Mouse (Mus musculus) limb, embryonic 14.5 days (tissue): ENCODE measurements at regions not wholly inside any gene's neighbourhood (a gene's known extent, or its start where the extent isn't known, plus 50 kb on each side); places are given as distances from the start of the nearest gene placed in this dataset.

Experiments used
- ATAC-seq: fragments of 200-750 bp; cut with Nextera tagmentation; 2 replicates; pipeline ENCODE4 v1.8.0; 2017; ENCODE audit warnings: low read depth, moderate number of reproducible peaks, moderate TSS enrichment; ENCODE audit not compliant: low FRiP score
- DNase-seq: peaks from one replicate; pipeline ENCODE4 v3.0.0-alpha.2; 2015; ENCODE audit warnings: low spot score
- H3K27ac ChIP-seq: fragments of 300-500 bp; sonication (generic); replicated peaks from 2 replicates; pipeline ENCODE4 v1.5.1; 2014; ENCODE audit warnings: low read depth, mild to moderate bottlenecking, low read length, moderate library complexity, mixed read lengths
- H3K27me3 ChIP-seq: fragments of 300-500 bp; sonication (generic); 2 replicates; pipeline ENCODE4 v1.6.1; 2014; ENCODE audit warnings: low read length, mixed read lengths; ENCODE audit not compliant: control insufficient read depth, insufficient read depth
- H3K36me3 ChIP-seq: fragments of 300-500 bp; sonication (generic); 2 replicates; pipeline ENCODE4 v1.6.1; 2014; ENCODE audit warnings: mild to moderate bottlenecking, low read length, moderate library complexity, mixed read lengths; ENCODE audit not compliant: control insufficient read depth, insufficient read depth
- H3K4me1 ChIP-seq: fragments of 300-500 bp; sonication (generic); 2 replicates; pipeline ENCODE4 v1.6.1; 2014; ENCODE audit warnings: antibody characterized with exemption, low read length, mixed read lengths; ENCODE audit not compliant: control insufficient read depth, insufficient read depth
- H3K4me2 ChIP-seq: fragments of 300-500 bp; sonication (generic); replicated peaks from 2 replicates; pipeline ENCODE4 v1.6.1; 2014; ENCODE audit warnings: low read depth, mild to moderate bottlenecking, low read length, moderate library complexity; ENCODE audit not compliant: severe bottlenecking
- H3K4me3 ChIP-seq: fragments of 300-500 bp; sonication (generic); replicated peaks from 2 replicates; pipeline ENCODE4 v1.5.1; 2014; ENCODE audit warnings: low read length
- H3K9ac ChIP-seq: fragments of 300-500 bp; sonication (generic); 2 replicates; pipeline ENCODE4 v1.6.1; 2014; ENCODE audit warnings: mild to moderate bottlenecking, low read depth, low read length, moderate library complexity; ENCODE audit not compliant: severe bottlenecking
- H3K9me3 ChIP-seq: fragments of 300-500 bp; sonication (generic); 2 replicates; pipeline ENCODE4 v1.6.1; 2016; ENCODE audit warnings: low read length; ENCODE audit not compliant: control insufficient read depth
- POLR2A ChIP-seq: fragments of 200-500 bp; IDR thresholded peaks from 2 replicates; pipeline ENCODE4 v1.8.0; 2012; ENCODE audit warnings: inconsistent platforms, mild to moderate bottlenecking, moderate library complexity, borderline replicate concordance; ENCODE audit not compliant: insufficient read depth, insufficient read length; ENCODE audit errors: extremely low read depth
- WGBS: fragments of 180-500 bp; shearing (Covaris S2); extraction: QIAGEN DNeasy Blood & Tissue Kit; methylation state at CpG from one replicate; pipeline ENCODE4 v1.1.7; 2014; 5-methylcytosine and 5-hydroxymethylcytosine counted together

GRCm38 (mm10) chr3:29757821-29758494 lies 676.1 kb downstream of the Egfem1 start:
- H3K36me3 ChIP-seq, result no peaks in the 10 kb centered on the region
- DNase-seq (peak; percentile 88), ATAC-seq (peak; percentile 92)
- H3K4me1 ChIP-seq, result peaks cover 17% of the 10 kb centered on the region
- H3K9ac ChIP-seq, result no peak overlapping the region
- no peak overlapping the region for H3K4me3 ChIP-seq
- H3K27me3 ChIP-seq, result no peaks in the 10 kb centered on the region
- no peaks in the 10 kb centered on the region for H3K9me3 ChIP-seq
- 16% methylated on average over 8 of the region's 8 CpGs for WGBS
- H3K4me2 ChIP-seq, result peak overlapping the region; percentile 6; the same call in 1 of the 2 replicates
- no peak for TF ChIP-seq POLR2A
- peak overlapping the region; percentile 75 for H3K27ac ChIP-seq
